Mouse (Mus musculus) adrenal gland, postnatal 10 days (tissue): ENCODE results near the gene Npas4. TPM values are rescaled to one million over a fixed set of nuclear protein-coding genes. Genes with fewer than 3 reads are reported as not detected.
A peak's percentile ranks its signal among the peaks of the same experiment; 100 is the strongest.
"Not testable (repeated sequence)": the region's sequence is repeated elsewhere in the genome, so short reads cannot be mapped to it uniquely, and the experiment has no call there.

Source experiments
- DNase-seq: peaks from one replicate; pipeline ENCODE4 v3.0.0; 2021; ENCODE audit warnings: mixed read lengths
- long read RNA-seq, 2 experiments: library from polyadenylated mRNA; stranded (forward); transcript quantifications; one replicate each; pipeline ENCODE4 v2.0.0; 2021
- total RNA-seq, 2 experiments: library from RNA; stranded (reverse); gene quantifications; 2 replicates each; pipeline ENCODE4 v1.2.3; 2021

Npas4 gene
- under 1 TPM; 0.15 to 0.24 TPM for total RNA-seq
- long read RNA-seq, experiment 1: 0 reads
- long read RNA-seq, experiment 2: 0 reads

DNA sequence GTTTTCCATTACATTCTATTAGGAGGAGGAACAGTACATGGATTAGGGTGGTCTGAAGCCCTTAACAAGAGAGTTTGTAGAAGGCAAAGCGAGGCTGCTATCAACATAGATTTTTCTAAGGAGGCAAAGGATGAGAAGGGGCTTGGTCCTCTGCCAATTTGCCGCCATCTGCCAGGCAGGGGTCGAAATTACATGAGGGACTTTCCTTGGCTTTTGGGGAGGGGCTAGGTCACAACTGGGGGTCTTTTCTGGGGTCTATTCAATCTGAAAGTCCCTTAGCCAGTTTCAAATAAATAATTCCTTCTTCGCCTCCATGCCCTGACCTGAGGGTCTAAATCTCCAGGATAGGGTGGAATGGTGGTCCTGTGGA lies at the start of gene Npas4:
Gene Npas4, minus strand, starts transcription at position 61 of the 370 bp plus-strand sequence.
- DNase-seq: no peak

DNA sequence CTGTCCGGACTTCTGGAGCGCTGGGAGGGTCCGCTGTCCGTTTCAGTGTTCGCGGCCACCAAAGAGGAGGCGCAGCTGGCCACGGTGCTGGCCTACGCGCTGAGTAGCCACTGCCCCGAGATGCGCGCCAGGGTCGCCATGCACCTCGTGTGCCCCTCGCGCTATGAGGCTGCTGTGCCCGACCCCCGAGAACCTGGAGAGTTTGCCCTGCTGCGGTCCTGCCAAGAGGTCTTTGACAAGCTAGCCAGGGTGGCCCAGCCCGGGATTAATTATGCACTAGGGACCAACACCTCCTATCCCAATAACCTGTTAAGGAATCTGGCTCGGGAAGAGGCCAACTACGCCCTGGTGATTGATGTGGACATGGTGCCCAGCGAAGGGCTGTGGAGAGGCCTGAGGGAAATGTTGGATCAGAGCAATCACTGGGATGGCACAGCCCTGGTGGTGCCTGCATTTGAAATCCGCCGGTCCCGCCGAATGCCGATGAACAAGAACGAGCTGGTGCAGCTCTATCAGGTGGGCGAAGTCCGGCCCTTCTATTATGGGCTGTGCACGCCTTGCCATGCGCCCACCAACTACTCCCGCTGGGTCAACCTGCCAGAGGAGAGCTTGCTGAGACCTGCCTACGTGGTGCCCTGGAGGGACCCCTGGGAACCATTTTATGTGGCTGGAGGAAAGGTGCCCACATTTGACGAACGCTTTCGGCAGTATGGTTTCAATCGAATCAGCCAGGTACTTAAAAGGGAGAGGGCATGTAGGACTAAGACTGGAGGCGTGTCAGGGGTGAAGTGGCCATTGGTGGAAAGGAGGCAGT lies 49.4 kb upstream of the Npas4 start:
- no peak for DNase-seq

DNA sequence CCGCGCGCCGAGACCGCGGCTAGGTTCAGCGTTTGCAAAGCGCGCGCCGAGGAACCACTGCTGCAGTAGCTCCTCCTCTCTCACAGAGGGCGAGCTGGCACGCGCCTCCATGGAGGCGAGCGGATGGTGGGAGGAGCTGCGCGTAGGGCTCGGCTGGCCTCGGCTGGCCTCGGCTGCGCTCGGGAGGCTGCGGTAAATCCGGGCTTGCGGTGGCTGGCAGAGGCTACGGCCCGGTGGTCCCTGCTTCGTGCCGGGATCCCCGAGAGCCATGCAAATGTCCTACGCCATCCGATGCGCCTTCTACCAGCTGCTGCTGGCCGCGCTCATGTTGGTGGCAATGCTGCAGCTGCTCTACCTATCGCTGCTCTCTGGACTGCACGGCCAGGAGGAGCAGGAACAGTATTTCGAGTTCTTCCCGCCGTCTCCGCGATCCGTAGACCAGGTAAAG lies 48.6 kb upstream of the Npas4 start, which contains the start of the genes B4gat1 and AC124502.3:
Gene B4gat1, plus strand, starts transcription at position 118 of the 448 bp plus-strand sequence.
Gene AC124502.3, plus strand, starts transcription at position 183 of the 448 bp plus-strand sequence.
- DNase-seq: peak; percentile 93

DNA sequence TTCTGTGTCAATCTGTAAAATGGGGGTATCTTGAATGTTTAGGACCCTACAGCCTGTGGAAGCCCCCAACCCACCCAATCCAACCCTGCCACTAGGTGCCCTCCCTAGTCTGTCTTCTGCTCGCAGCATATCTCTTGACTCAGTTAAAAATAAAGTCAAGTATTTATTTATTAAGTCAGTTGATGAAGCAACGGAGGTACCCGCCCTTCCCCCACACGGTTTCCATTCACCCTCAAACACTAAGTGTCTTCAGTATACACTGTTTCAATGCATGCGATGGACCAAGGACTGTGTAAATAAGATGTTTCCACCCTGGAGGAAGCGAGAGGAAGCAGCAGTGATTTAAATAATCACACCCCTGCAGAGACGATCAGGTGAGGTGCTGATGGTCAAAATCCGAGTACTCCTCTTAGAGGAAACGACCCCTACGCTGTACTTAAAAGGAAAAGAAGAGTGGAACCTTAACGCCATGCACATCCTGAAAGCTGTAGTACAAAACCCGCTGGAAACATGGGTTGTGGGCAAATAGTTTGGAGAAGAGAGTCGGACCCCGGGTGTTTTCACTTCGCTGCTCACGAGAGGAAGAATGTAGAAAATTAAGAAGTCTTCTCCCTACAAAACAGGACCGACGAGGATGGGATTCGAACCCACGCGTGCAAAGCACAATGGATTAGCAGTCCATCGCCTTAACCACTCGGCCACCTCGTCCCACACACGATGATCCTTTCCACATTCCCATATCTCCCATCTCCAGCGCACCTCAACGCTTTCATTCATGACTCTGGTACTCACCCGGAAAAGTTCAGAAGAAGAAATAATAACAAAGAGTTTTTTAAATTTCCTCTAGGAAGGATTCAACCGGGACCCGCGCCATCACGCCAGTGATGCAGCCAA lies 47.8 kb upstream of the Npas4 start:
- peak; percentile 84 for DNase-seq

DNA sequence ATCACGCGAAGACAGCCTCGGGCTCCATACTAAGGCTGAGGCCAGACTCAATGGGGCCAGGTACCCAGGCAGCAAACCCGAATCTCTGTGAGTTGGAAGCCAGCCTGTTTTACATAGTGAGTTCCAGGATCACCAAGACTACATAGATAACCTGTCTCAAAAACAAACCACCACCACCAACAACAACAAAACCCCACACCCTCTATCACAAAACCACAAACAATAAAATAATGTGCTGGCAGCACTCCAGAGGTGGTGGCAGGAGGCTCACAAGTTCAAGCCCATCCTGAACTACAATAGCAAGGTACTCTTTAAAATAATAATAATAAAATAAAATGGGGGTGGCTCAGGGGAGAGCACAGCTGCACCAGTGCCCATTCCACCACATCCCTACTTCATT lies 46.5 kb upstream of the Npas4 start:
- DNase-seq: no peak

DNA sequence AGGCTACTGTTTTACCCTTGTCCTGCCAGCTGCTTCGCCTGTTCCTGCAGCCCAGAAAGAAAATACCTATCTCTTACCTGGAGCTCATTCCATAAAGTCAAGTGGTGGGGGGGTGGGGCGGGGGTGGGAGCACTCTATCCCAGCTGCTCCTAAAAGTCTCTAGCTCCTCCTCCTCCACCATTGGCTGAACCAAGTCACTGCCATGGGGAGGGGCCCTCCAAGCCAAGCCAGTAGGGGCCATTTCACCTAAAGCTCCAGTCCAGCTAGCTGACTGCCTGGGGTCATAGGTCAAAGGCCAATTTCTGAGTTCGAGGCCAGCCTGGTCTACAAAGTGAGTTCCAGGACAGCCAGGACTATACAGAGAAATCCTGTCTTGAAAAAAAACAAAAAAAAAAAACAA lies 42.6 kb upstream of the Npas4 start:
- DNase-seq: no peak

DNA sequence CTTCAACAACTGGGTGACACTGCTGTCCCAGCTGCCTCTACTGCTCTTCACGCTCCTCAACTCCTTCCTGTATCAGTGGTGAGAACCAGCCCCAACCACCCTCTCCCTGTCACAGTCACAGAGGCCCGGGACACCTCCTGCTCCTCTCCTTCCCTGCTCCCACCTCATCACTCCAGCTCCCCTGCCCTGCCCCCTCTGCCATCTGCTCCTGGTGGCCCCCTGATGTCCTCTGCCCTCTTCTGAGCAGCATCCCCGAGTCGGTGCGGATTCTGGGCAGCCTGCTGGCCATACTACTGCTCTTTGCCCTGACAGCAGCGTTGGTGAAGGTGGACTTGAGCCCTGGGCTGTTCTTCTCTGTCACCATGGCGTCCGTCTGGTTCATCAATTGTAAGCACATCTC lies 36.0 kb upstream of the Npas4 start:
- no peak for DNase-seq

DNA sequence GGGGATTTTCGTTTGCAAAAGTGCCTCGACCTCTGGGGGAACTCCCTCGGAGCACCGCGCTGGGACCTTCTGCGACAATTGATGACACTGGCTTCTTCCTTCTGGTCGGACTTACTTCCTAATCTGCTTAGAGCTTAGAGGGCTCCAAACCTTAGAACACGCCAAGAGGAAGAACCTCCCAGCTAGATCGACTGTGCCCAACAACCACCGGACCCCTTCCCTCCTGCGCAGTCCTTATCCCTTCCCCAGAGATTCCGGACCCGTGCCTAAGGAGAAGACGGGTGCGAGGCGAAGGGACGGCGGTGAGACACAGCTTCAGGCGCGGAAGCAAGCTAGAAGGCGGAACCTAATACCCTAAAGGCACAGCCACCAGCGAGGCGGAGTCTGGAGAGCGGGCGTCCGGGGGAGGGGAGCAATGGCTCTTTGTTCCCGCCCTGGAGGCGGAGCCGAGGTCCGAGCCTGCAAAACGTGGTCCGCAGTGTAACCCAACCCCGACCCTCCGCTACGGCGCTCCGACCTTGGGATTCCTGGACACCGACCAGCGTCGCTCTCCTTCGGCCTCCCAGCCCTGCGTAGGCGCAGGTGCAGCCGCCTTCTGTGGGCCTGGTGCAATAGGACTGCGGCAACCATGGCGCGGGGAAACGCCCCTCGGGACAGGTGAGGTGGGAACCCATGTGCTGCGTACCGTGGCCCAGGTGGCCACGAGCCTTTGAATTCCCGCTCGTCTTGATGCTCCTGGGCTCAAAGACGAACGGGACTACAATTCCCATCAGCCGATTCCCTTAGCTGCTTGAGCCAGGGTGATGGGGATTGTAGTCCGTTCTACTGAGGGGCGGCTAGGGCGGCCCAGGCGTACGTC lies 33.7 kb upstream of the Npas4 start, which contains the start of gene Slc29a2:
Gene Slc29a2, plus strand, starts transcription at position 240 of the 859 bp plus-strand sequence.
- DNase-seq: peak; percentile 95

DNA sequence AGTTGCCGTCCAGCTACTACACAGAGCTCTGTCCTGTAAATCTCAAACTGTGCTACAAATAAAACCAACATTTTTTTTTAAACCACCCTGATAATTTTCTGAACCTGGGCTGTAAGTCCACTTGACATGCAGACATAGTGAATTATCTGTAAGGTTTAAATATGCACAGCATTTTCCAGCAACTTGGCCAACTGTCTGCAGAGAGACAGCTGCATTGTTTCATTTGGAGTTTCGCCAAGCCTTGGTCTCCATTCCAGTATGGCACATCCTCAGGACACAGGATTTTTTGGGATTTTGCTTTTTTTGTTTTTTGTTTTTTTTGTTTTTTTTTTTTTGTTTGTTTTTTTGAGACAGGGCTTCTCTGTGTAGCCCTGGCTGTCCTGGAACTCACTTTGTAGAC lies 31.3 kb upstream of the Npas4 start:
- no peak for DNase-seq

DNA sequence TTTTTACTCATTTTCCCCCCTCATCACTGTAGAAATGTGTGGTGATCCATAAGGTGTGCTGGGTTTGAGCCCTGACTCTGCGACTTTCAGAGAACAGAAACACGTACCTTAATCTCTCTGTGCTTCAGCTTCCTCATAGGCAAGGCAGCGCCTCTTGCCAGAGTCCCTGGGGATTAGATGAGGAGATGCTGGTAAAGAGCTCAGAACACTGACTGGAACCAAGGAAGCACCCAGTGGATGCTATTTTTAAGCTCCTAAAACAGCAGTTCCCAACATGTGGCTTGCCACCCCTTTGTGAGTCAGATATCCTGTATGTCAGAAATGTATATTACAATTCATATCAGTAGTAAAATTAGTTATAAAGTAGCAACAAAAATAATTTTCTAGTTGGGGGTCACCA lies 28.1 kb upstream of the Npas4 start:
- DNase-seq: no peak

DNA sequence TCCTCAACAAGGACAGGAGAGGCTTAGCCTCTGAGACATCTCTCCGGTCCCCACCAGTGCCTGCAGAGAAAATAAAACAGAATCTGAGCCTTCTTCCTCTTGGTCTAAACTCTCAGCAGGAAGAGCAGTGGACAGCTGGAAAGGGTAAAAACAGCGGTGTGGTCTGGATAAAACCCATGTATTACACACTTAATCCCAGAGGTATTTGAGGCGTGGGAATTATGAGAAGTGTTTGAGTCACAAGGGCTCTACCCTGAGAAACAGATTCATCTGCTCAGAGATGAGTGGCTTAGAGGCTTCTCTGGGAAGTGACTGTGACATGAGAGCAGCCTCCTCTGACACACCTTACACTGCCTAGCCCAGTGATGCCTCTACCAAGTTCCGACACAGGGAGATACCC lies 27.5 kb upstream of the Npas4 start:
- DNase-seq: no peak

DNA sequence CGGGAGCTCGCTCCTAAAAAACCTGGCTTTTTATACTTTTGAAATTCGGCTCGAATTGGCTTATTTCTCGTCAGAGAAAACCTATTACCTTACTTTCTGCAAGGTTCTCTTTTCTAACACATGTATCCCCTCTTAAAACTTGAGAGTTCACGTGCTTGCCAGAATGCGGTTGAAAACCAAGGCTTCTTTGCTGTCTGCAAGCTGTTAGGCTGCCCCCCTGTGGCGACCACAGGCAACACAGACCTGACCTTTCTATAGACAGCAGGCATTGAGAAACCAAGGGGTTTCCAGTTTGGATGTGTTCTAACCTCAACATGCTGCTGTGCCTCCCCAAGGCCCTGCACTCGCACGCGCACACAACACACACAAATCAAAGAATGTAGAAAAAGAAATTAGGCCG lies 26.7 kb upstream of the Npas4 start:
- DNase-seq: peak; percentile 80

DNA sequence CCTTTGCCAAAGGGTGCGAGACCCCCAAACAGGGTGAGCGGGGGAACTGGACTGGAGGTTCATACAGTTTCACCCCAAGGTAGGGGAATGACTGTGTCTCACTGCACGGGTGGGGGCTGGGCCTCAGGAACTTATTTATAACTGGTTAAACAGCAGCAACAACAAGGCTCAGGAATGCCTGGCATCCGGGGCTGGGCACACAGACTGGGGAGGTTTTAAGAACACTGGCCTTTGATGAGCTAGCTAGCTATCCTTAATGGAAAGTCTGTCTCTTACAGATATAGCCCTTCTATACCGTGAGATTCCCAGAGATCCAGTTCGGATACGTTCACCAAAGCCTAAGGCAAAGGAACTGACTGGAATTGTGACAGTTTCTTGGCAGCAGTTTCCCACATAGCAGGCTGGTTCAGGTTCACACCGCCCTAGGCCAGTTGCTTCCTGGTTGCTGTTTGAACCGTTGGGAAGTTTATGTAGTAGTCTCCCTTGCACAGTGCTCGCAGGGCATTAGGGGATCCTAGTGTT lies 26.2 kb upstream of the Npas4 start:
- peak; percentile 12 for DNase-seq

DNA sequence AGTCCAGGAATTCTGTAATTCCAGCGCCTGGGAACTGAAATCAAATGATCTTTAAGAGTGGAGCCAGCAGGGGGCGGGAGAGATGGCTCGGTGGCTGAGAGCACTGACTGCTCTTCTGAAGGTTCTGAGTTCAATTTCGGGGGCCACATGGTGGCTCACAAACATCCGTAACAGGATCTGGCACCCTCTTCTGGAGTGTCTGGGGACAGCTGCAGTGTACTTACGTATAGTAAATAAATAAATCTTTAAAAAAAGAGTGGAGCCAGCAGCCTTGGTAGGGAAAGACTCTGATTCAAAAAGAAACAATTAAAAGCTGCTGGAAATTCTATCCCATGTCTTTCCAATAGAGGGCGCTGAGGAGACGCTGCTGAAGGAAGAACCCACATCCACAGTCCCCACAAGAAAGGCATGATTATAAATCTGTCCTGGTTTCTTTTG lies 24.9 kb upstream of the Npas4 start:
- DNase-seq: peak; percentile 32

DNA sequence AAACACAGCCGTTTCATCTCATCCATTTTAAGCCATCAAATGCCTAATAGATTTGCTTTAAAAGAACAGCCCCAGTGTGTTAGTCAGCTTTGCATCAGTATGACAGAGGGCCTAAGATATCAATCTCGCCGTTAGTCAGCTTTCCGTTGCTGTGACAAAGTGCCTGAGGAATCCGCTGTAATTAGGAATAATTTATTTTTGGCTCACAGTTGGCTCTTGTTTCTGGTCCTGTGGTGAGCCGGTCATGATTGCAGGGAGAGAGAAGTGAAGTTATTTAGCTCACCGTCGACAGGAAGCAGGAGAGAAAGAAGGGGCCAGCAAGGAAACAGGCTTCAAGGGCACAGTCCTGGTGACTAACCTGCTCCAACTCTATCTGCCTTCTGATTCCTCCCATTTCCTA lies 23.0 kb upstream of the Npas4 start:
- no peak for DNase-seq

DNA sequence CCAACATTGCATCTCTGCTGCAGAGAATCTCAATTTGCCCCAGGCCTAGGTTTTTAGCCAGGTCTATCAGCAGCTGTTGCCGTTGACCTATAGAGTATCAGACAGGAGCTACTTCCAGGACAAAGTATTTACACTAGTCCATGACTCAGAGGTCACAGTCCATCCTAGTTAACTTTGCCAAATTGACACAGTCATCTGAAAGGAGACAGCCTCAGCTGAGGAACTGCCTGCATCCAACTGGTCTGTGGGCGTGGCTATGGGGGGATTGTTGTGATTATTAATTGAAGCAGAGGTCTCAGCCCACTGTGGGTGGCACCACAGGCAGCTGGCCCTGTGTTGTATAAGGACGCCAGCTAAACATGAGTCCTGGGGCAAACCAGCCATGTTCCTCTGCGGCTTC lies 14.8 kb upstream of the Npas4 start:
- no peak for DNase-seq

DNA sequence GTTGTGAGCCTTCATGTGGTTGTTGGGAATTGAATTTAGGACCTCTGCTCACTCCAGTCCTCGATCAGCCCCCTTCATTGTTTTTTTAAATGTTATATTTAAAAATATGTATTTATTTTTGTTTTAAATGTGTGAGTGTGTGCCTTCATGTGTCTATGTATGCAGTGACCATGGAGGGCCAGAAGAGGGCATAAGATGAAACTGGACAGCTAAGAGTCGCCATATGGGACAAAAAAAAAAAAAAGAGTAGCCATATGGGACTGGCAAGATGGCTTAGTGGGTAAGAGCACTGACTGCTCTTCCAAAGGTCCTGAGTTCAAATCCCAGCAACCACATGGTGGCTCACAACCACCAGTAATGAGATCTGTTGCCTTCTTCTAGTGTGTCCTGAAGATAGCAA lies 13.5 kb upstream of the Npas4 start:
- DNase-seq: not testable (repeated sequence)

DNA sequence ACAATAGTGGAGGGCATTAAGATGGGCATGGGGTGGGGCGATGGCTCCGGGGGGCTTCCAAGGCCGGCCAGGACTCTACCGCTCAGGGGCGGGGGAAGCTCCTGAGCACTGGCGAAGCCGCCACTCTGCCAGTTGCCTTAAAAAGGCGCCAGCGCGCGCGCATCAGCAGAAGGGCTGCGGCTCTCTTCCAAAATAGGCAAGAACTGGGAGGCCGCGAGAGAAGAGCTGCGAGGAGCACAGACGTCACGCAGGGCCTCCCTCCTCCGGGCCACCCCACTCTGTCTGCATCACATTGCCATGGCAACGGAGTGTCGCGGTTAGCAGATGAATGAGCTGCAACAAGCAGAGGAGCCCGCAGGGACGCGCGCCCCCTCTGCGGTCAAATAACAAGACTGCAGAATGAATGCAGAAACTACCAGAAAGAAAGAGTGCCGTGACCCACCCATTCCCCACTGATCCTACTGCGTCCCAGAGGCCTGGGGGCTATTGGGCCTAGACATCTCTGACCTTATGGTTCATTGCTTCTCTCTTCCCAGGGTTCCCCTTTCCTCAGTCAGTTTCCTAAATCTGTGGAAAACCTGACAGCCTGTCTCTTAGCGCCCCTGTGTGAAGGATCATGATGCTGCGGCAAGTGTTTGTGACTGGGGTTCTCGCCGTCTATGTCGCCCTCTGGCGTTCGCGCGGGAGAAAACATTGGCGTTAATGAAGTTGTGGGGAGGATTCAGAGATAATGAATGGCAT lies 11.7 kb upstream of the Npas4 start:
- DNase-seq: peak; percentile 86

DNA sequence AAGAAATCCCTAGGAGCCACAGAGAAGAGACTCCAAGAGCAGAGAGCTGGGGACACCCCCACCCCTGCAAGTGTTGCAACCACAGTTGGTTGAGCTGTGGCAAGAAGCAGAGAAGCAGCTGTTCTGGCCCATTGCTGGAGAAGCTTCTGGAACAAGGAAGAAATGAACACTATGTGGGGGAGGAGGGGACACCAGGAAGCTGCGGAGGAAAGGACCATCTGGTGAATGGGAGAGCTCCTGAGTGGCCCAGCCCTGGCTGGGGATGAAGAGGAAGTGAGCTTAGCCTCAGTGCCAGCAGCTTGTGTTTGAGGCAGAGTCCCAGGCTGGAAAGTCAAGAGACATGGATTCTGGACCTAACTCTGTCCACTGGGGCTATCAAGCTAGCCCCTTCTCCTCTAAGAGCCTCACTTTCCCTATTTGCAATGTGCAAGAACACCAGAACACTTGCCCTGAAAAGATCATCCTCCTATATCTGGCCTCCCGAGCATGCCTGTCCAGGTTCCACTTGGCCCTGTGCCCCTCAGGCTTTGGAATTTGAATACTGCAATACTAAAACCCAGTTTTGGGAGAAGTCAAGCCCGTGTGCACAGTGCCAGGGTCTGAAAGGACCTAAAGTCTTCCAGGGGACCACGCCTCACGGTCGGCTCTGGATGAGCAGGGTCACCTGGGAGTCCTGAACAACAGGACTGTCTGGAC lies 9.5 kb upstream of the Npas4 start:
- DNase-seq: no peak

DNA sequence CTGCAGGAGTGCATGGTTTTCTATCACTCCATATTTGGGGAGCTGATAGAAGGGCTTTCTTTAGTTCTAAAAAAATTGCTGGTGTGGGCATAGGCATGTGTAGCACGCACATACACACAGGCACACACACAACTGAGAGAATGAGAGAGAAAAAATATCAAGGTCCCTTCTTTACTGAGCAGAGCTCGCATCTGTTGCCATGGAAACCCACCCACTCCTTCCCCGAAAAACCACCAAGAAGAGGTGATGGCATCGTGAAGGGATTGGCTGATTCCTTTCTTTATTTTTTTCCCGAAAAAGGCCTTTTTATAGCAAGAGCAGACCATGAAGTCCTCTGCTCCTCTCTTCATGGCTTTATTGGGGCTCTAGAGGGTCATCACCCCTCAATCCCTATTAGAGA lies 3.9 kb upstream of the Npas4 start:
- no peak for DNase-seq
